Comparison of ENCODE assay signal across 9 mouse cellular contexts in the genomic region with DNA sequence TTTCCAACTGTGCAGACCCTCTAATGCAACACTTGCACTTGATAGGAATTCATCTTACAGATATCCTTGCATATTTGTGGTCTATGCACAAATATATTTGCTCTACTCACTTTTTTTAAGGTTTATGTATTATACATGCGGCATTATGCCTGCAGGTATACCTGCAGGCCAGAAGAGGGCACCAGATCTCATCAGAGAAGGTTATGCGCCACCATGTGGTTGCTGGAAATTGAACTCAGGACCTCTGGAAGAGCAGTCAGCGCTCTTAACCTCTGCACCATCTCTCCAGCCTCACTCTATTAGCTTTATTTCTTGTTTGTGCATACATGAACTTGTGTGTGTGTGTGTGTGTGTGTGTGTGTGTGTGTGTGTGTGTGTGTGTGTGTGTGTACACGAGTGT. TPM values are rescaled to one million over a fixed set of nuclear protein-coding genes. Genes with fewer than 3 reads are reported as not detected.
DNase-seq lines count a peak whose midpoint lies in the region; ATAC-seq lines count a peak whose summit lies in the region.
"Had no signal": no experiment of that assay in that cellular context is flagged by ENCODE, and none has a peak within 500 bp of the region (broad histone marks: within the 10 kb centered on the region; RNA-seq: fewer than 3 reads in every experiment).

No protein-coding gene starts in this region.

- H3K9ac ChIP-seq in heart, embryonic 11.5 days (ENCODE audit: low read depth, low read length) = no peak overlapping the region
- H3K9ac ChIP-seq: embryonic facial prominence, embryonic 13.5 days had no signal

- DNase-seq in heart, embryonic 10.5 days (ENCODE audit: low spot score) = peak; percentile 72
- DNase-seq in 3T3-L1 (ENCODE audit: low read depth, low spot score) = peak; percentile 38
- peak; percentile 41 for DNase-seq in MN1 (ENCODE audit: low spot score)
- DNase-seq in adipocyte (ENCODE audit: low spot score) = no peak
- DNase-seq in cerebellum, adult 8-10 months = no peak

- no peak for ATAC-seq in heart, embryonic 11.5 days (replicated peaks; ENCODE audit: insufficient number of reproducible peaks, low FRiP score, low TSS enrichment)
- peak; percentile 66 for ATAC-seq in erythroid progenitor cell, adult 5-6 weeks (replicated peaks; ENCODE audit: low FRiP score, poor library complexity, severe bottlenecking)
- peak; percentile 58; the same call in 1 of the 2 replicates for ATAC-seq in neutrophil, adult 5-6 weeks (ENCODE audit: extremely low read depth, insufficient number of reproducible peaks, low FRiP score, poor library complexity, severe bottlenecking)

- H3K9me3 ChIP-seq in heart, embryonic 10.5 days = no peaks in the 10 kb centered on the region
- H3K9me3 ChIP-seq in heart, embryonic 11.5 days (replicated peaks; ENCODE audit: control insufficient read depth, low read length) = no peaks in the 10 kb centered on the region
- H3K9me3 ChIP-seq: embryonic facial prominence, embryonic 13.5 days had no signal

- no peaks in the 10 kb centered on the region for H3K4me1 ChIP-seq in heart, embryonic 10.5 days
- H3K4me1 ChIP-seq in heart, embryonic 11.5 days (ENCODE audit: control insufficient read depth, insufficient read depth, low read length) = no peaks in the 10 kb centered on the region
- H3K4me1 ChIP-seq: embryonic facial prominence, embryonic 13.5 days had no signal

- no peak overlapping the region for H3K4me2 ChIP-seq in heart, embryonic 11.5 days
- H3K4me2 ChIP-seq: embryonic facial prominence, embryonic 13.5 days had no signal

- H3K27ac ChIP-seq in heart, embryonic 10.5 days = no peak overlapping the region
- no peak overlapping the region for H3K27ac ChIP-seq in heart, embryonic 11.5 days (ENCODE audit: low read depth, low read length)
- H3K27ac ChIP-seq: embryonic facial prominence, embryonic 13.5 days had no signal

- H3K27me3 ChIP-seq in heart, embryonic 10.5 days (ENCODE audit: insufficient read depth, poor library complexity, severe bottlenecking) = 0 out of 2 replicates have a peak, but pooled peaks cover 6% of the 10 kb centered on the region
- no peaks in the 10 kb centered on the region for H3K27me3 ChIP-seq in heart, embryonic 11.5 days (ENCODE audit: control insufficient read depth, insufficient read depth, low read length)
- H3K27me3 ChIP-seq: embryonic facial prominence, embryonic 13.5 days had no signal

- H3K4me3 ChIP-seq in heart, embryonic 10.5 days = no peak overlapping the region
- H3K4me3 ChIP-seq in heart, embryonic 11.5 days (ENCODE audit: low read depth, low read length) = no peak overlapping the region
- H3K4me3 ChIP-seq: embryonic facial prominence, embryonic 13.5 days had no signal

- H3K36me3 ChIP-seq in heart, embryonic 10.5 days = no peaks in the 10 kb centered on the region
- H3K36me3 ChIP-seq in heart, embryonic 11.5 days (ENCODE audit: control insufficient read depth, insufficient read depth, low read length) = no peaks in the 10 kb centered on the region
- H3K36me3 ChIP-seq: embryonic facial prominence, embryonic 13.5 days had no signal

- 25% methylated on average over 4 of the region's 4 CpGs for WGBS in heart, embryonic 10.5 days
- WGBS in heart, embryonic 11.5 days (ENCODE audit: insufficient replicate concordance) = 26% methylated on average over 4 of the region's 4 CpGs

RNA-seq across cellular contexts. Expression of gene Alg8, which starts 9.9 kb away (rescaled TPM):
- polyA plus RNA-seq in heart, embryonic 10.5 days (2016; fragmentation: Nextera tagmentation; extraction: Ambion mirVana) = 47.3 and 53.4 TPM in 2 replicates
- 35.1 and 39.2 TPM in 2 replicates for polyA plus RNA-seq in heart, embryonic 11.5 days (2014; fragmentation: Nextera tagmentation; extraction: Ambion mirVana)
- total RNA-seq in erythroid progenitor cell, adult 5-6 weeks (2015; ENCODE audit: low replicate concordance) = 19.3 and 32.8 TPM in 2 replicates
- total RNA-seq in erythroid progenitor cell, adult 5-6 weeks (2017; ENCODE audit: low replicate concordance) = 8.5 and 9.8 TPM in 2 replicates
- total RNA-seq in neutrophil, adult 5-6 weeks (2017) = 4.8 and 7.4 TPM in 2 replicates

RNA-seq across cellular contexts. Expression of gene Kctd21, which starts 29.3 kb away (rescaled TPM):
- polyA plus RNA-seq in heart, embryonic 10.5 days (2016; fragmentation: Nextera tagmentation; extraction: Ambion mirVana) = 4.1 and 4.6 TPM in 2 replicates
- 3.6 and 3.8 TPM in 2 replicates for polyA plus RNA-seq in heart, embryonic 11.5 days (2014; fragmentation: Nextera tagmentation; extraction: Ambion mirVana)
- total RNA-seq in erythroid progenitor cell, adult 5-6 weeks (2015; ENCODE audit: low replicate concordance) = not detected in 2 replicates
- total RNA-seq in erythroid progenitor cell, adult 5-6 weeks (2017; ENCODE audit: low replicate concordance) = not detected in 2 replicates
- total RNA-seq in neutrophil, adult 5-6 weeks (2017) = 1.1 and 2.4 TPM in 2 replicates

RNA-seq across cellular contexts. Expression of gene Usp35, which starts 29.6 kb away (rescaled TPM):
- 1.1 and 2.3 TPM in 2 replicates for polyA plus RNA-seq in heart, embryonic 10.5 days (2016; fragmentation: Nextera tagmentation; extraction: Ambion mirVana)
- 1.3 and 1.7 TPM in 2 replicates for polyA plus RNA-seq in heart, embryonic 11.5 days (2014; fragmentation: Nextera tagmentation; extraction: Ambion mirVana)
- total RNA-seq in erythroid progenitor cell, adult 5-6 weeks (2015; ENCODE audit: low replicate concordance) = not detected in 2 replicates
- not detected in 2 replicates for total RNA-seq in erythroid progenitor cell, adult 5-6 weeks (2017; ENCODE audit: low replicate concordance)
- 2.7 and 5.7 TPM in 2 replicates for total RNA-seq in neutrophil, adult 5-6 weeks (2017)

RNA-seq across cellular contexts. Expression of gene Ndufc2, which starts 38.3 kb away (rescaled TPM):
- 380 and 484 TPM in 2 replicates for polyA plus RNA-seq in heart, embryonic 10.5 days (2016; fragmentation: Nextera tagmentation; extraction: Ambion mirVana)
- 502 and 505 TPM in 2 replicates for polyA plus RNA-seq in heart, embryonic 11.5 days (2014; fragmentation: Nextera tagmentation; extraction: Ambion mirVana)
- total RNA-seq in erythroid progenitor cell, adult 5-6 weeks (2015; ENCODE audit: low replicate concordance) = 77.1 and 89.3 TPM in 2 replicates
- total RNA-seq in erythroid progenitor cell, adult 5-6 weeks (2017; ENCODE audit: low replicate concordance) = 37.2 and 116 TPM in 2 replicates
- 31.3 and 32.9 TPM in 2 replicates for total RNA-seq in neutrophil, adult 5-6 weeks (2017)

RNA-seq across cellular contexts. Expression of gene Thrsp, which starts 56.1 kb away (rescaled TPM):
- polyA plus RNA-seq in heart, embryonic 10.5 days (2016; fragmentation: Nextera tagmentation; extraction: Ambion mirVana) = 0.43 and 0.51 TPM in 2 replicates
- polyA plus RNA-seq in heart, embryonic 11.5 days (2014; fragmentation: Nextera tagmentation; extraction: Ambion mirVana) = 0.11 and 0.96 TPM in 2 replicates
- total RNA-seq in erythroid progenitor cell, adult 5-6 weeks (2015; ENCODE audit: low replicate concordance) = not detected in 2 replicates
- total RNA-seq in erythroid progenitor cell, adult 5-6 weeks (2017; ENCODE audit: low replicate concordance) = not detected in 2 replicates
- not detected in 2 replicates for total RNA-seq in neutrophil, adult 5-6 weeks (2017)

Comparison
In these comparisons a context has a peak if more than half of its experiments do, and no peak if none do; other contexts are left out.
1. DNase-seq: peak in heart, embryonic 10.5 days (single experiment), 3T3-L1 (single experiment) and MN1 (single experiment); none in adipocyte (single experiment) and cerebellum, adult 8-10 months (single experiment).